Mouse (Mus musculus) central nervous system, embryonic 18 days (tissue): ENCODE results near the gene Sowahb. TPM values are rescaled to one million over a fixed set of nuclear protein-coding genes. Genes with fewer than 3 reads are reported as not detected.

Experiments used
- polyA plus RNA-seq: library from polyadenylated mRNA; depleted of rRNA; stranded (reverse); fragments of >200 nt; gene quantifications from 2 replicates; pipeline ENCODE4 v1.2.3, GENCODE M21; 2012; rRNA removed

The Sowahb gene
- 0.09 and 0.19 TPM in 2 replicates for polyA plus RNA-seq

DNA sequence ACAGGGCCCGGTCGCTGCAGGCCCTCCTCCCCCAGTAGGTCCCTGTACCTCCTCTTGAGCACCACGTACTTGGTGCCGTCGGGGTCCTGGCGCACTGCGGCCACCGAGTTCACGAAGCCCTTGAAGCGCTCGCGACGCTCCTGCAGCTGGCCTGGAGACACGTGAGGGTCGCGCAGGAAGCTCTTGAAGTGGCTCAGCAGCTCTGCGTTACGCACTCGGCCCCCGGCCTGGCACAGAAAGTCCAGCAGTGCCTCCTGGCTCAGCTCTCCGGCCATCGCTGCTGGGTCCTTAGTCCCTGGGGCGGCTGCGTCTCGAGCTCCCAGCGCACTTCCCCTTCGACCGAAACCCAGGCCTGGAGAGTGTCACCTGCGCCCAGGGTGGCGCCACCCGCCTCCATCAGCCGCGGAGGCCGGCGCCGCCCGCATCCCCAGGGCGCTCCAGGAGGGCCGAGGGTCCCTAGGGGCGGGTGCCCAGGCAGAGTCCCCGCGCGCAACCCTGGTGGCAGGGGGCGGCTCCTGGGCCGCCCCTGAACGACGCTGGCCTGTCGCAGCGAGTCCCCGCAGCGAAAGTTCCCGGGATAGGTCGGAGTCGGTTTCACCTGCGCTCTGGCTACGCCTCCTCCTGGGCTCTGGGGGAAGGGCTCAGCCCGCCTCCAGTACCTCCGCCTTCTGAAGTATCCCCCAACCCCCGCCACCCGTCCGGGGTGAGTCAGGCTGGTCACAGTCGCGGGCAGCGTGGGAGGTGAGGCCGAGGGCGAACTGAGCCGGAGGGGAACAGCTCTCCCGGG is at the start of gene Sowahb:
Gene Sowahb, minus strand, starts transcription at position 439 of the 787 bp plus-strand sequence.

GRCm38 (mm10) chr5:93092857-93093622 is 48.2 kb upstream of the Sowahb start, which contains the start of gene Sept11:
Gene Sept11 (plus strand): TSS chr5:93093437.

Other genes starting within 250 kb of the Sowahb start
- gene Sept11, start 48.4 kb upstream of the Sowahb start, polyA plus RNA-seq, result 98.6 and 105 TPM in 2 replicates
- 128 and 133 TPM in 2 replicates for gene Ccni, start 161.5 kb upstream of the Sowahb start, polyA plus RNA-seq
- 0.14 and 0.20 TPM in 2 replicates for gene 2010109A12Rik, start 161.5 kb upstream of the Sowahb start, polyA plus RNA-seq
- 74.1 and 80.9 TPM in 2 replicates for gene Ccng2, start 222.2 kb upstream of the Sowahb start, polyA plus RNA-seq